Mouse (Mus musculus) heart, postnatal 0 days (tissue): Measurements from ENCODE around the gene Vwa2. TPM values are rescaled to one million over a fixed set of nuclear protein-coding genes. Genes with fewer than 3 reads are reported as not detected.

Source experiments
- ATAC-seq: fragments of 200-750 bp; cut with Nextera tagmentation; 2 replicates; pipeline ENCODE4 v1.8.0; 2017; ENCODE audit warnings: low read depth, moderate number of reproducible peaks, moderate library complexity; ENCODE audit not compliant: insufficient read depth
- DNase-seq: peaks from one replicate; pipeline ENCODE4 v3.0.0-alpha.2; 2016; ENCODE audit warnings: low spot score
- H3K27ac ChIP-seq: fragments of 300-500 bp; sonication (generic); 2 replicates; pipeline ENCODE4 v1.5.1; 2014; ENCODE audit warnings: low read depth, mild to moderate bottlenecking
- H3K27me3 ChIP-seq: fragments of 300-500 bp; sonication (generic); 2 replicates; pipeline ENCODE4 v1.6.1; 2014; ENCODE audit warnings: low read length, mixed read lengths; ENCODE audit not compliant: control insufficient read depth, insufficient read depth
- H3K36me3 ChIP-seq: fragments of 300-500 bp; sonication (generic); replicated peaks from 2 replicates; pipeline ENCODE4 v1.6.1; 2014; ENCODE audit warnings: low read length, mixed read lengths; ENCODE audit not compliant: control insufficient read depth, insufficient read depth
- H3K4me1 ChIP-seq: fragments of 300-500 bp; sonication (generic); 2 replicates; pipeline ENCODE4 v1.6.1; 2014; ENCODE audit warnings: antibody characterized with exemption; ENCODE audit not compliant: control insufficient read depth, insufficient read depth
- H3K4me2 ChIP-seq: fragments of 300-500 bp; sonication (generic); 2 replicates; pipeline ENCODE4 v1.6.1; 2014; ENCODE audit warnings: low read depth, mild to moderate bottlenecking, low read length, moderate library complexity
- H3K4me3 ChIP-seq: fragments of 300-500 bp; sonication (generic); 2 replicates; pipeline ENCODE4 v1.5.1; 2014; ENCODE audit warnings: low read depth, low read length
- H3K9ac ChIP-seq: fragments of 300-500 bp; sonication (generic); replicated peaks from 2 replicates; pipeline ENCODE4 v1.6.1; 2014; ENCODE audit warnings: low read depth, low read length, mixed read lengths
- H3K9me3 ChIP-seq: fragments of 300-500 bp; sonication (generic); replicated peaks from 2 replicates; pipeline ENCODE4 v1.6.1; 2016; ENCODE audit warnings: low read length; ENCODE audit not compliant: control insufficient read depth
- CTCF ChIP-seq: IDR thresholded peaks from 2 replicates; pipeline ENCODE4 v1.5.1; 2016; ENCODE audit warnings: antibody characterized with exemption, control low read depth, low read depth
- EP300 ChIP-seq: IDR thresholded peaks from 2 replicates; pipeline ENCODE4 v1.6.1; 2016; ENCODE audit warnings: antibody characterized with exemption, low read depth
- WGBS: fragments of 180-500 bp; shearing (Covaris S2); extraction: QIAGEN DNeasy Blood & Tissue Kit; methylation state at CpG from one replicate; pipeline ENCODE4 v1.1.7; 2014; 5-methylcytosine and 5-hydroxymethylcytosine counted together
- polyA plus RNA-seq: library from polyadenylated mRNA; unstranded; fragments of >200 nt; fragmentation: Nextera tagmentation; extraction: Ambion mirVana; gene quantifications from 2 replicates; pipeline ENCODE4 v1.2.1, GENCODE M21; 2015
- total RNA-seq: library from RNA; depleted of rRNA; stranded (reverse); fragments of >200 nt; gene quantifications from 2 replicates; pipeline ENCODE4 v1.2.3, GENCODE M21; 2014; ENCODE audit warnings: low replicate concordance

Vwa2 gene
- total and polyA plus RNA-seq, 2 experiments from 2014 or later = 0.11 TPM; not detected in 1

DNA sequence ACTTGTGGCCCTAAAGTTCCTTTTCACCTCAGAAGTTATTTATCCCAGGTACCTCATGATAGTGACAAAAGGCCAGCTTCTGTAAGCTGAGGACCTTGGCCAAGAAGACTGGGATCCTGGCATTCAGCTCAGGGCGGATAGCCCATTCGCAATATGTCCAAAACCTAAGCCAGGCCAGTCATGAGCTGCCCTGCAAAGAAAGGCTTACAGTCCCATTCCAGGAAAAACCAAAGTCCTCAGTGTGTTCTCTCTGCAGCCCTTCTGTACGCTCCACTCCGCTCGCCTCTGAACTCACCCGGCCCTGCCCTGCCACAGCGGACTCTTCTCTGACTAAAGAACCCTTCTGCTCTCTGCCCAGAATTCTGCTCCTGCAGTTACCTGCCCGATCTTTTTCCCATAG is 62.2 kb downstream of the Vwa2 start:
- WGBS = 93% methylated on average over 8 of the region's 8 CpGs
- DNase-seq = no peak
- ATAC-seq = no peak

DNA sequence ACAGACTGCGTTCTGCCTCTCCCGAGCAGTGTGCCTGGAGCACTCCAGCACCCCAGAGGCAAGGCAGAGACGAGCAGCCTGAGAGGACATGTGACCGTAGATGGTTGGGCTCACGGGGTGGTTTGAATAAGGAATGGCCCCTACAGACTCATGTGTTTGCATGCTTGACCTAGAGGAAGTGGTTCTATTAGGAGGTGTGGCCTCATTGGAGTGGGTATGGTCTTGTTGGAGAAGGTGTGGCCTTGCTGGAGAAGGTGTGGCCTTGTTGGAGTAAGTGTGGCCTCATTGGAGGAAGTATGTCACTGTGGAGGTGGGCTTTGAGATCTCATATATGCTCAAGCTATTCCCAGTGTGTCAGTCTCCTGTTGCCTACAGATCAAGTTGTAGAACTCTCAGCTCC is 63.9 kb downstream of the Vwa2 start:
- Histone ChIP-seq H3K4me1 (peaks cover 5% of the 10 kb centered on the region; the same call in 1 of the 2 replicates), H3K4me2 (no peak overlapping the region), H3K4me3 (no peak overlapping the region), H3K9ac (no peak overlapping the region), H3K27me3 (no peaks in the 10 kb centered on the region), H3K27ac (no peak overlapping the region), H3K9me3 (no peaks in the 10 kb centered on the region; the same call in 1 of the 2 replicates), H3K36me3 (no peaks in the 10 kb centered on the region)
- ATAC-seq = no peak
- no peak for DNase-seq
- TF ChIP-seq EP300 (no peak), CTCF (no peak)
- WGBS = 91% methylated on average over 5 of the region's 5 CpGs

More for the DNA sequence above, 62.2 kb downstream of the Vwa2 start:
- no peak overlapping the region for H3K4me3 ChIP-seq
- no peaks in the 10 kb centered on the region for H3K27me3 ChIP-seq
- H3K4me2 ChIP-seq = no peak overlapping the region
- H3K36me3 ChIP-seq = no peaks in the 10 kb centered on the region
- peaks cover 5% of the 10 kb centered on the region; the same call in 1 of the 2 replicates for H3K4me1 ChIP-seq
- H3K27ac ChIP-seq = no peak overlapping the region
- no peak overlapping the region for H3K9ac ChIP-seq
- H3K9me3 ChIP-seq = no peaks in the 10 kb centered on the region; the same call in 1 of the 2 replicates
- TF ChIP-seq CTCF = no peak
- no peak for TF ChIP-seq EP300

DNA sequence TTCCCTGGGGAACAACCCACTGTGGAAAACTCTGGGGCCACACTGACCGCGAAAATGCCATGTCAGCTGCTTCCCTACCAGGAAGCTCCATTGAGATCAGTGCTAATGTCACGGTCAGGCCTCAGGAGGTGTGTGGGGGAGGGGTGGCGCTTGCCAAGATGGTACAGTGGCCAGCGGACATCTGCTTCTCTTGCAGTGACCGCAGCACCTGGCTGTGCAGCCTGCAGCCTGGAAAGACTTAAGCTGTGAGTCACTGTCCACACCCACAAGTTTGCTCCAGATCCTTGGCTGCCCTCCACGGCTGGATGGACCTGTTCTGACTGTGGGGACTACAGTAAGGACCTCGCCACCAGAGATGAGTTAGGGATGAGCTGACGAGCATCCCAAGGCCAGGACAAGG is 65.8 kb downstream of the Vwa2 start:
- no peaks in the 10 kb centered on the region; the same call in 1 of the 2 replicates for H3K9me3 ChIP-seq
- 61% methylated on average over 9 of the region's 9 CpGs for WGBS
- H3K36me3 ChIP-seq = no peaks in the 10 kb centered on the region
- H3K27me3 ChIP-seq = no peaks in the 10 kb centered on the region
- peak; percentile 15 for DNase-seq
- no peak overlapping the region for H3K9ac ChIP-seq
- H3K27ac ChIP-seq = 0 out of 2 replicates have a peak overlapping the region, but pooled peaks have one; percentile 13
- TF ChIP-seq EP300 (no peak), CTCF (no peak)
- ATAC-seq = 0 out of 2 replicates have a peak, but pooled peaks have one; percentile 17
- no peak overlapping the region for H3K4me3 ChIP-seq
- peaks cover 5% of the 10 kb centered on the region; the same call in 1 of the 2 replicates for H3K4me1 ChIP-seq
- no peak overlapping the region for H3K4me2 ChIP-seq

DNA sequence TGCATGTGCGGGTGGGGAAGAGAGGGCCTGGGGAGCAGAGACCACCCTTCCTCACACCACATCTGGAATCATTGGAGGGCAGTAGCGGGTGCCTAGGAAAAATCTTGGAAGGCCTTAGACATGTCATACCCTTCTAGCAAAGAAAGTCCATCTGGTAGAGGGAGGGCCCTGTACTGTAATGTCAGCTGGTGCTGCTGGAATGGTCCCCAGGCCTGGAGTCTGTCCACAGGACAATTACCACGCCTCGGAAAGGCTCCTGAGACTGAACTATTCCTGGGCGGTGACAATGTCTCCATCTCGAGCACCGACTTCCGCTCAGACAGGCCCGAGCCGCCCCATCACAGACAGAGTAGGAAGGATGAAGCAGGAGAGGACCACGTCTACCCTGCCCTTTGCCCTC is 66.5 kb downstream of the Vwa2 start:
- H3K27me3 ChIP-seq = no peaks in the 10 kb centered on the region
- no peak overlapping the region for H3K4me3 ChIP-seq
- no peak for TF ChIP-seq EP300
- TF ChIP-seq CTCF = no peak
- H3K4me1 ChIP-seq = peaks cover 5% of the 10 kb centered on the region; the same call in 1 of the 2 replicates
- H3K9ac ChIP-seq = no peak overlapping the region
- H3K36me3 ChIP-seq = no peaks in the 10 kb centered on the region
- 55% methylated on average over 11 of the region's 11 CpGs for WGBS
- DNase-seq (peak; percentile 40), ATAC-seq (peak; percentile 74)
- no peak overlapping the region for H3K4me2 ChIP-seq
- H3K27ac ChIP-seq = peak overlapping the region; percentile 13; the same call in 1 of the 2 replicates
- no peaks in the 10 kb centered on the region; the same call in 1 of the 2 replicates for H3K9me3 ChIP-seq

DNA sequence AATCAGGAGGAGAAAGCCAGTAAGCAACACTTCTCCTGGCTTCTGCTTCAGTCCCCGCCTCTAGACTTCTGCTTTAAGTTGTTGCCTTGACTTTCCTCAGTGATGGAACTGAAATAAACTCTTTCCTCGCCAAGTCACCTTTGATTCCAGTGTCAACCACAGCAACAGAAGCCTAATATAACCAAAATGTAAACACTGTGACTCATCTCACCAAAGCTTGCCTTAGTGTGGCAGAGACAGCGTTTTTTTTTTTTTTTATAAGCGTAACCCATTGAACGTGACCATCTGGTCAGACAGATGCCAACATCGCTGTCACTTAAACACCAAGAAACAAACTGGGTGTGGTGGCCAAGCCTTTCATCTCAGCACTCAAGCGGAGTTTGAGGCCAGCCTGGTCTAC is 68.2 kb downstream of the Vwa2 start:
- H3K36me3 ChIP-seq = no peaks in the 10 kb centered on the region
- 90% methylated on average over 7 of the region's 7 CpGs for WGBS
- TF ChIP-seq CTCF (no peak), EP300 (no peak)

DNA sequence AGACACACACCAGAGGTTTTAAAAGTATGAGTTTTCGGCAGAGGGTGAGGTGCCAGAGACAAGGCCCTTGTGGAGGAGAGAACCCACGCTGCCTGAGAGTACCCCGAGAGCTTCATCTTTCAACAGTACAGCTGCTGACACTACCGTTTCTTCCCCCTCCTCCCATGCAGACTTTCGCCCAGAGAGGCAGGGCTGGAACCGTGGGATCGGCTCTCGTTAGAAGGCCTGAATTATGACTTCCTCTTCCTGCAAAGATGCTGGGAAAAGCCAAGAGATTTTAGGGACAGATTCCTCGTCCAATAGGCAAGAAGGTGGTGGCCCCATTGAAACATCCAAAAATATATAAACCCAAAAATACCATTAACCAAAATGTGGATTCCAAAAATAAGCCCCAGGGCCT is 70.2 kb downstream of the Vwa2 start:
- DNase-seq (no peak), ATAC-seq (no peak)
- Histone ChIP-seq H3K27me3 (no peaks in the 10 kb centered on the region), H3K4me1 (peaks cover 5% of the 10 kb centered on the region; the same call in 1 of the 2 replicates), H3K36me3 (no peaks in the 10 kb centered on the region), H3K4me3 (no peak overlapping the region), H3K9me3 (no peaks in the 10 kb centered on the region), H3K4me2 (no peak overlapping the region), H3K27ac (no peak overlapping the region), H3K9ac (no peak overlapping the region)
- TF ChIP-seq EP300 (no peak), CTCF (no peak)
- 66% methylated on average over 9 of the region's 9 CpGs for WGBS

More for the DNA sequence above, 68.2 kb downstream of the Vwa2 start:
- peaks cover 5% of the 10 kb centered on the region; the same call in 1 of the 2 replicates for H3K4me1 ChIP-seq
- ATAC-seq = no peak
- H3K4me3 ChIP-seq = no peak overlapping the region
- no peak overlapping the region for H3K27ac ChIP-seq
- H3K9ac ChIP-seq = no peak overlapping the region
- H3K9me3 ChIP-seq = no peaks in the 10 kb centered on the region; the same call in 1 of the 2 replicates
- H3K4me2 ChIP-seq = no peak overlapping the region
- H3K27me3 ChIP-seq = no peaks in the 10 kb centered on the region
- DNase-seq = no peak
